Mouse (Mus musculus) heart, postnatal 0 days (tissue): Measurements from ENCODE around the gene Arhgap33. TPM values are rescaled to one million over a fixed set of nuclear protein-coding genes. Genes with fewer than 3 reads are reported as not detected.

ENCODE experiments used
- ATAC-seq: fragments of 200-750 bp; cut with Nextera tagmentation; 2 replicates; pipeline ENCODE4 v1.8.0; 2017; ENCODE audit warnings: low read depth, moderate number of reproducible peaks, moderate library complexity; ENCODE audit not compliant: insufficient read depth
- DNase-seq: peaks from one replicate; pipeline ENCODE4 v3.0.0-alpha.2; 2016; ENCODE audit warnings: low spot score
- H3K27ac ChIP-seq: fragments of 300-500 bp; sonication (generic); 2 replicates; pipeline ENCODE4 v1.5.1; 2014; ENCODE audit warnings: low read depth, mild to moderate bottlenecking
- H3K27me3 ChIP-seq: fragments of 300-500 bp; sonication (generic); 2 replicates; pipeline ENCODE4 v1.6.1; 2014; ENCODE audit warnings: low read length, mixed read lengths; ENCODE audit not compliant: control insufficient read depth, insufficient read depth
- H3K36me3 ChIP-seq: fragments of 300-500 bp; sonication (generic); replicated peaks from 2 replicates; pipeline ENCODE4 v1.6.1; 2014; ENCODE audit warnings: low read length, mixed read lengths; ENCODE audit not compliant: control insufficient read depth, insufficient read depth
- H3K4me1 ChIP-seq: fragments of 300-500 bp; sonication (generic); 2 replicates; pipeline ENCODE4 v1.6.1; 2014; ENCODE audit warnings: antibody characterized with exemption; ENCODE audit not compliant: control insufficient read depth, insufficient read depth
- H3K4me2 ChIP-seq: fragments of 300-500 bp; sonication (generic); 2 replicates; pipeline ENCODE4 v1.6.1; 2014; ENCODE audit warnings: low read depth, mild to moderate bottlenecking, low read length, moderate library complexity
- H3K4me3 ChIP-seq: fragments of 300-500 bp; sonication (generic); 2 replicates; pipeline ENCODE4 v1.5.1; 2014; ENCODE audit warnings: low read depth, low read length
- H3K9ac ChIP-seq: fragments of 300-500 bp; sonication (generic); replicated peaks from 2 replicates; pipeline ENCODE4 v1.6.1; 2014; ENCODE audit warnings: low read depth, low read length, mixed read lengths
- H3K9me3 ChIP-seq: fragments of 300-500 bp; sonication (generic); replicated peaks from 2 replicates; pipeline ENCODE4 v1.6.1; 2016; ENCODE audit warnings: low read length; ENCODE audit not compliant: control insufficient read depth
- CTCF ChIP-seq: IDR thresholded peaks from 2 replicates; pipeline ENCODE4 v1.5.1; 2016; ENCODE audit warnings: antibody characterized with exemption, control low read depth, low read depth
- EP300 ChIP-seq: IDR thresholded peaks from 2 replicates; pipeline ENCODE4 v1.6.1; 2016; ENCODE audit warnings: antibody characterized with exemption, low read depth
- WGBS: fragments of 180-500 bp; shearing (Covaris S2); extraction: QIAGEN DNeasy Blood & Tissue Kit; methylation state at CpG from one replicate; pipeline ENCODE4 v1.1.7; 2014; 5-methylcytosine and 5-hydroxymethylcytosine counted together
- polyA plus RNA-seq: library from polyadenylated mRNA; unstranded; fragments of >200 nt; fragmentation: Nextera tagmentation; extraction: Ambion mirVana; gene quantifications from 2 replicates; pipeline ENCODE4 v1.2.1, GENCODE M21; 2015
- total RNA-seq: library from RNA; depleted of rRNA; stranded (reverse); fragments of >200 nt; gene quantifications from 2 replicates; pipeline ENCODE4 v1.2.3, GENCODE M21; 2014; ENCODE audit warnings: low replicate concordance

The Arhgap33 gene
- total and polyA plus RNA-seq, 2 experiments from 2014 or later, result 1.0 to 4.3 TPM

- no peak for ATAC-seq
- WGBS, result 79% methylated on average over 13 of the region's 13 CpGs
- peak overlapping the region; percentile 44 for H3K27ac ChIP-seq
Measured at GRCm38 (mm10) chr7:30557901-30558514, 23.1 kb upstream of the Arhgap33 start.

GRCm38 (mm10) chr7:30556894-30557536 lies 22.2 kb upstream of the Arhgap33 start:
- no peaks in the 10 kb centered on the region for H3K9me3 ChIP-seq
- ATAC-seq (no peak), DNase-seq (no peak)
- no peak overlapping the region for H3K9ac ChIP-seq
- H3K36me3 ChIP-seq, result peaks cover 33% of the 10 kb centered on the region
- H3K4me1 ChIP-seq, result peaks cover 16% of the 10 kb centered on the region
- 93% methylated on average over 18 of the region's 18 CpGs for WGBS
- no peak overlapping the region for H3K27ac ChIP-seq
- no peak overlapping the region for H3K4me3 ChIP-seq
- TF ChIP-seq CTCF (no peak), EP300 (no peak)
- H3K27me3 ChIP-seq, result no peaks in the 10 kb centered on the region
- no peak overlapping the region for H3K4me2 ChIP-seq

More at GRCm38 (mm10) chr7:30557901-30558514, 23.1 kb upstream of the Arhgap33 start:
- H3K9me3 ChIP-seq, result no peaks in the 10 kb centered on the region
- peak overlapping the region; percentile 89; the same call in 1 of the 2 replicates for H3K4me2 ChIP-seq
- peak; percentile 18 for DNase-seq
- H3K9ac ChIP-seq, result peak overlapping the region; percentile 72
- H3K27me3 ChIP-seq, result no peaks in the 10 kb centered on the region
- no peak overlapping the region for H3K4me3 ChIP-seq
- H3K36me3 ChIP-seq, result peaks cover 33% of the 10 kb centered on the region
- TF ChIP-seq CTCF, result no peak
- TF ChIP-seq EP300, result no peak
- H3K4me1 ChIP-seq, result peaks cover 16% of the 10 kb centered on the region

- H3K9ac ChIP-seq, result peak overlapping the region; percentile 79
- DNase-seq (no peak), ATAC-seq (no peak)
- H3K4me2 ChIP-seq, result peak overlapping the region; percentile 79
- WGBS, result 79% methylated on average over 22 of the region's 22 CpGs
- no peaks in the 10 kb centered on the region for H3K27me3 ChIP-seq
- TF ChIP-seq EP300 (0 out of 2 replicates have a peak, but pooled peaks have one; percentile 27), CTCF (no peak)
- H3K9me3 ChIP-seq, result no peaks in the 10 kb centered on the region
- peaks cover 29% of the 10 kb centered on the region for H3K36me3 ChIP-seq
- H3K27ac ChIP-seq, result peak overlapping the region; percentile 97
- H3K4me1 ChIP-seq, result peaks cover 16% of the 10 kb centered on the region
- peak overlapping the region; percentile 80 for H3K4me3 ChIP-seq
Measured at GRCm38 (mm10) chr7:30553810-30554584, 19.1 kb upstream of the Arhgap33 start.

- DNase-seq, result peak; percentile 76
- 1% methylated on average over 23 of the region's 23 CpGs for WGBS
- peak; percentile 64 for ATAC-seq
Measured at GRCm38 (mm10) chr7:30553021-30553589, 18.2 kb upstream of the Arhgap33 start.

More at GRCm38 (mm10) chr7:30553021-30553589, 18.2 kb upstream of the Arhgap33 start:
- Histone ChIP-seq H3K27me3 (no peaks in the 10 kb centered on the region), H3K27ac (peak overlapping the region; percentile 97), H3K36me3 (peaks cover 34% of the 10 kb centered on the region), H3K4me3 (peak overlapping the region; percentile 80), H3K4me2 (peak overlapping the region; percentile 79), H3K4me1 (peaks cover 7% of the 10 kb centered on the region), H3K9me3 (no peaks in the 10 kb centered on the region), H3K9ac (peak overlapping the region; percentile 79)
- TF ChIP-seq EP300 (no peak), CTCF (no peak)
